Mouse (Mus musculus) G1E (cell line): ENCODE results near the gene Pitpnc1.

Experiments
- CTCF ChIP-seq: IDR thresholded peaks from 2 replicates; pipeline ENCODE4 v1.5.1; 2012; ENCODE audit warnings: low read depth, low read length, inconsistent platforms, mixed read lengths
- GATA1 ChIP-seq: IDR thresholded peaks from 2 replicates; pipeline ENCODE4 v1.6.1; 2012; ENCODE audit warnings: borderline replicate concordance, low read length, inconsistent platforms, mixed read lengths
- GATA2 ChIP-seq: IDR thresholded peaks from 2 replicates; pipeline ENCODE4 v1.6.1; 2012; ENCODE audit warnings: low read depth, low read length, inconsistent platforms, borderline replicate concordance
- POLR2AphosphoS5 ChIP-seq: IDR thresholded peaks from 2 replicates; pipeline ENCODE4 v1.6.1; 2012; ENCODE audit warnings: low read depth, low read length, inconsistent platforms; ENCODE audit not compliant: insufficient replicate concordance
- TAL1 ChIP-seq: conservative IDR thresholded peaks from 2 replicates; pipeline ENCODE4 v1.6.1; 2012; ENCODE audit warnings: low read depth, low read length, inconsistent platforms, mixed read lengths

- TF ChIP-seq POLR2AphosphoS5 = no peak
- no peak for TF ChIP-seq CTCF
- TF ChIP-seq GATA1 = no peak
- TF ChIP-seq TAL1 = no peak
- no peak for TF ChIP-seq GATA2
These were observed 9.3 kb upstream of the Pitpnc1 start for GRCm38 (mm10) chr11:107479862-107480203.
